Mouse (Mus musculus): ENCODE measurements around the gene Epha3.

Gene Epha3

GRCm38 (mm10) chr16:63556410-63557146, 307.4 kb downstream of the Epha3 start:
- no peak for DNase-seq (ENCODE audit: low read depth, low spot score)
- no peaks in the 10 kb centered on the region for H3K27me3 ChIP-seq (ENCODE audit: control insufficient read depth, insufficient read depth, low read length, poor library complexity, severe bottlenecking)
- no peaks in the 10 kb centered on the region for H3K36me3 ChIP-seq (ENCODE audit: control insufficient read depth, insufficient read depth, low read length, poor library complexity, severe bottlenecking)

- H3K36me3 ChIP-seq (ENCODE audit: control insufficient read depth, insufficient read depth, low read length, poor library complexity, severe bottlenecking): no peaks in the 10 kb centered on the region
- no peak for DNase-seq (ENCODE audit: low read depth, low spot score)
- no peaks in the 10 kb centered on the region for H3K27me3 ChIP-seq (ENCODE audit: control insufficient read depth, insufficient read depth, low read length, poor library complexity, severe bottlenecking)
Measured at GRCm38 (mm10) chr16:63552531-63552930, 311.4 kb downstream of the Epha3 start.

GRCm38 (mm10) chr16:63539489-63539888, 324.5 kb downstream of the Epha3 start:
- Histone ChIP-seq H3K36me3 (ENCODE audit: control insufficient read depth, insufficient read depth, low read length, poor library complexity, severe bottlenecking) (no peaks in the 10 kb centered on the region), H3K27me3 (ENCODE audit: control insufficient read depth, insufficient read depth, low read length, poor library complexity, severe bottlenecking) (no peaks in the 10 kb centered on the region)
- DNase-seq (ENCODE audit: low read depth, low spot score): no peak

GRCm38 (mm10) chr16:63528821-63529220, 335.2 kb downstream of the Epha3 start:
- no peaks in the 10 kb centered on the region for H3K27me3 ChIP-seq (ENCODE audit: control insufficient read depth, insufficient read depth, low read length, poor library complexity, severe bottlenecking)

GRCm38 (mm10) chr16:63517636-63518035, 346.3 kb downstream of the Epha3 start:
- no peaks in the 10 kb centered on the region for H3K27me3 ChIP-seq (ENCODE audit: control insufficient read depth, insufficient read depth, low read length, poor library complexity, severe bottlenecking)
- no peak for DNase-seq (ENCODE audit: low read depth, low spot score)
- H3K36me3 ChIP-seq (ENCODE audit: control insufficient read depth, insufficient read depth, low read length, poor library complexity, severe bottlenecking): no peaks in the 10 kb centered on the region

More at GRCm38 (mm10) chr16:63528821-63529220, 335.2 kb downstream of the Epha3 start:
- H3K36me3 ChIP-seq (ENCODE audit: control insufficient read depth, insufficient read depth, low read length, poor library complexity, severe bottlenecking): no peaks in the 10 kb centered on the region
- DNase-seq (ENCODE audit: low read depth, low spot score): no peak

GRCm38 (mm10) chr16:63510069-63510468, 353.9 kb downstream of the Epha3 start:
- H3K36me3 ChIP-seq (ENCODE audit: control insufficient read depth, insufficient read depth, low read length, poor library complexity, severe bottlenecking): no peaks in the 10 kb centered on the region
- H3K27me3 ChIP-seq (ENCODE audit: control insufficient read depth, insufficient read depth, low read length, poor library complexity, severe bottlenecking): no peaks in the 10 kb centered on the region
- DNase-seq (ENCODE audit: low read depth, low spot score): no peak

GRCm38 (mm10) chr16:63506437-63506836, 357.5 kb downstream of the Epha3 start:
- no peak for DNase-seq (ENCODE audit: low read depth, low spot score)
- H3K27me3 ChIP-seq (ENCODE audit: control insufficient read depth, insufficient read depth, low read length, poor library complexity, severe bottlenecking): no peaks in the 10 kb centered on the region

GRCm38 (mm10) chr16:63501456-63501855, 362.5 kb downstream of the Epha3 start:
- DNase-seq (ENCODE audit: low read depth, low spot score): no peak
- no peaks in the 10 kb centered on the region for H3K36me3 ChIP-seq (ENCODE audit: control insufficient read depth, insufficient read depth, low read length, poor library complexity, severe bottlenecking)
- no peaks in the 10 kb centered on the region for H3K27me3 ChIP-seq (ENCODE audit: control insufficient read depth, insufficient read depth, low read length, poor library complexity, severe bottlenecking)

More at GRCm38 (mm10) chr16:63506437-63506836, 357.5 kb downstream of the Epha3 start:
- H3K36me3 ChIP-seq (ENCODE audit: control insufficient read depth, insufficient read depth, low read length, poor library complexity, severe bottlenecking): no peaks in the 10 kb centered on the region

GRCm38 (mm10) chr16:63500975-63501393, 363.0 kb downstream of the Epha3 start:
- no peaks in the 10 kb centered on the region for H3K36me3 ChIP-seq (ENCODE audit: control insufficient read depth, insufficient read depth, low read length, poor library complexity, severe bottlenecking)
- no peak for DNase-seq (ENCODE audit: low read depth, low spot score)
- no peaks in the 10 kb centered on the region for H3K27me3 ChIP-seq (ENCODE audit: control insufficient read depth, insufficient read depth, low read length, poor library complexity, severe bottlenecking)
